Mouse (Mus musculus): ENCODE measurements around the gene Clic3. TPM values are rescaled to one million over a fixed set of nuclear protein-coding genes. Genes with fewer than 3 reads are reported as not detected.

Gene Clic3
- polyA plus RNA-seq, 1 experiment: 104 TPM

DNA sequence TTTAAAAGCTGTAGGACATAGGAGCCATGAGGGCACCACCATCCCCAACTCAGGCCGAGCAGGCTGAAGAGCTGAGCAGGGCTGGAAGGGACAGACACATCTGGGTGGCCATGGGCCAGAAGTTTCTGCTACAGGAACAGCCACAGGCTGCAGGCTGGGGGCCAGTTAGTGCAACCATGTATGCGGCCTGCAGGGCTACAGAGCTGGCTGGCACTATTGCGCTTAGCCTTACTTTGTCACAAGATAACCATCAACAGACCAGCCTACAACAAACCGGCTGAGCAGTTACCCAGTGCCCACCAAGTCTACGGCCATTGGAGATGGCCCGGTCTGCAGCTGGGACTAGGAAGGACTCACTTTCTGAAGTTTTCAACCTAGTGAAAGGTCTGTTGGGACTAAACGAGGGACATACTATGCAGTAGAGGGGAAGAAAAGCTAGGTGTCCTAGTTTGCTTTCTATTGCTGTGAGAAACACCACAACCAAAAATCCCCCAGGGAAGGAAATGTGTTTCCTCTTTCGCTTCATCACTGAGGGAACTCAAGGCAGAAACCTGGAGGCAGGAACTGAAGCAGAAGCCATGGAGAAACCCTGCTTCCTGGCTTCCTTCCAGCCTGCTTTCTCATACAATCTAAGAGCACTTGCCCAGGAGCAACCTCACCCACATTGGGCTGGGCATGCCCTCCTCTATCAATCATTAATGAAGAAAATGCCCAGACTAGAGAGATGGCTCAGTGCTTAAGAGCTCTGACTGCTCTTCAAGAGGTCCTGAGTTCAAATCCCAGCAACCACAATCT is 5.6 kb upstream of the Clic3 start:
- no peaks in the 10 kb centered on the region for H3K36me3 ChIP-seq (ENCODE audit: control insufficient read depth, insufficient read depth, low read length)
- no peaks in the 10 kb centered on the region for H3K27me3 ChIP-seq (replicated peaks; ENCODE audit: control insufficient read depth, insufficient read depth, low read length)
- H3K4me3 ChIP-seq (ENCODE audit: insufficient read depth, low read depth, low read length): no peak overlapping the region
- 68% methylated on average over 8 of the region's 8 CpGs for WGBS
- DNase-seq: peak; percentile 66
- H3K27ac ChIP-seq (ENCODE audit: insufficient read depth, low read depth, low read length): no peak overlapping the region
- no peaks in the 10 kb centered on the region for H3K4me1 ChIP-seq (ENCODE audit: control insufficient read depth, insufficient read depth, low read length)
- TF ChIP-seq POLR2A (IDR thresholded peaks at IDR 0.05; ENCODE audit: low read depth, low read length): no peak
- no peak for TF ChIP-seq CTCF (conservative IDR thresholded peaks at IDR 0.05; ENCODE audit: insufficient read depth, insufficient read length, low read depth, low read length)

DNA sequence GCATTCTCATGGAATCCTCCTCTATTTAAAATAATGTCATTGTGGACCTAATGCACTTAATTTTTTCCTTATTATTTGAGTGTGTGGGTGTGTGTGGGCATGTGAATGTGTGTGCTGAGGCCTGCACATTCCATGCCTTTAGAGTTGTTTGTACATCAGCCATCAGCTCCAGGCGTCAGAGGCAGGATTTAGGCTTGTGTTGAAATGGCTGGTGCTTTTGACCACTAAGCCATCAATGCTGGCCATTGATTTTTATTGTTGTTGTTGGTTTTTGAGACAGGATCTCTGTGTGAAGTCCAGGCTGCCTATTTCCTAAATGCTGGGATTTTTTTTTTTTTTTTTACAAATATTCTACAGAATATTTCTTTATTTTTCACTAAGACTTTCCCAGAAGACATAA is 3.7 kb upstream of the Clic3 start:
- WGBS: 64% methylated on average over 1 of the region's 1 CpGs
- H3K27ac ChIP-seq (ENCODE audit: insufficient read depth, low read depth, low read length): no peak overlapping the region
- TF ChIP-seq CTCF (conservative IDR thresholded peaks at IDR 0.05; ENCODE audit: insufficient read depth, insufficient read length, low read depth, low read length): no peak
- no peak for TF ChIP-seq POLR2A (IDR thresholded peaks at IDR 0.05; ENCODE audit: low read depth, low read length)

DNA sequence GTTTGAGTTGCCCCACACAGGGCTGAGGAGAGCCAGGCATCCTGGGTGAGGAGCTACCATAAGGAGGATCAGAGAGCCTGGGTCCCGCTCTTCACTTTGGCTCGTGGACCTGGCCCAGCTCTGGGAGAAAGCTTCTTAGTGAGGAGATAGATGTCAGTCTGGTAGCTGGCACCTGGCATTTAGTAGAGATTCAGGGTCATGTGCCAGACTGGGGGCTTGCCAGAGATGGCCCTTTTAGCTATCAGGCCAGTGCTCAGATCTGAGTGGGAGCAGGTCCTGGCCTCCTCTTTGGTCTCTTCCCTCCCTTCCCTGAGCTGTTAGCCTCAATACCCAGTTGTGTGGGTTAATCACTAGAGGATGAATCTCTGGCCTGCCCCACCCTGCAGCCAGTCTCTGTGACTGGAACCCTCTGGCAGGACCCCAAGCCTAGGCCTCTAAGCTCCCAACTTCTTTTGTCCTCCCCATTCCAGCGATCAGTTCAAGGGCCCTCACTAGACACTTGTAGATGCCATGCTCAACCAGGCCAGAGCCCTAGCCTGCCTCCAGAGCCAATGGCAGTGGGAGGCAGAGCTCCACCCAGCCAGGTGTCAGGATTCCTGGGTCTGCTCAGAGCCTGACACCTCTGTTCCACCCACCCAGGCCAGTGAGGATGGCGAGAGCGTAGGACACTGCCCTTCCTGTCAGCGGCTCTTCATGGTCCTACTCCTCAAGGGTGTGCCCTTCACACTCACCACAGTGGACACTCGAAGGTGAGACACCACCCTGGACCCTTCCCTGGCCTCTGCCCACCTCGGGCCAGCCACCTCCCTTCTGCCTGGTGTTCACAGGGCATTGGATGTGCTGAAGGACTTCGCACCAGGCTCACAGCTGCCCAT is 621 bp downstream of the Clic3 start:
- no peak overlapping the region for H3K4me3 ChIP-seq (ENCODE audit: insufficient read depth, low read depth, low read length)
- WGBS: 91% methylated on average over 9 of the region's 9 CpGs
- H3K36me3 ChIP-seq (ENCODE audit: control insufficient read depth, insufficient read depth, low read length): no peaks in the 10 kb centered on the region
- H3K27me3 ChIP-seq (replicated peaks; ENCODE audit: control insufficient read depth, insufficient read depth, low read length): no peaks in the 10 kb centered on the region
- no peak overlapping the region for H3K27ac ChIP-seq (ENCODE audit: insufficient read depth, low read depth, low read length)
- no peak for DNase-seq
- H3K4me1 ChIP-seq (ENCODE audit: control insufficient read depth, insufficient read depth, low read length): peaks cover 11% of the 10 kb centered on the region
- TF ChIP-seq CTCF (conservative IDR thresholded peaks at IDR 0.05; ENCODE audit: insufficient read depth, insufficient read length, low read depth, low read length): no peak
- TF ChIP-seq POLR2A (IDR thresholded peaks at IDR 0.05; ENCODE audit: low read depth, low read length): no peak

More for the DNA sequence above, 3.7 kb upstream of the Clic3 start:
- no peaks in the 10 kb centered on the region for H3K4me1 ChIP-seq (ENCODE audit: control insufficient read depth, insufficient read depth, low read length)
- no peak for DNase-seq
- H3K36me3 ChIP-seq (ENCODE audit: control insufficient read depth, insufficient read depth, low read length): no peaks in the 10 kb centered on the region
- no peak overlapping the region for H3K4me3 ChIP-seq (ENCODE audit: insufficient read depth, low read depth, low read length)
- no peaks in the 10 kb centered on the region for H3K27me3 ChIP-seq (replicated peaks; ENCODE audit: control insufficient read depth, insufficient read depth, low read length)

DNA sequence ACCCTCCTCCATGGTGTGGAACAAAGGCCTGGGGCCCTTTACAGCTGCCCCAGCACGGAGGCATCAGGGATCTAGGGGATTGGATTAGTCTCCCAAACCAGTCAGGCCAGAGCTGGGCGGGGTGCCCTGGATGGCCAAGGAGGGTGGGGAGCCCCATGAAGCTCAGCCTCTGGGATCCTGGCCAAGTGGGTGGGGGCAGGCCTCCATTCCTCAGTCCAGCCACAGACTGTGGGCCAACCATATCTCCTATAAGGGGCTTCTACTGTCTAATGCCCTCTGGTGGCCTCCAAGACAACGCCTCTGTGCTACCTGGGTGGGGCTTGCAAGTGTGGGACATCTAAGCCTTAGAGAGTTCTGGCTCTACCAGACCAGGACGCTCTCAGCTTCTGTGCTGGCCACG is 2.3 kb downstream of the Clic3 start:
- peak; percentile 17 for DNase-seq
- H3K4me3 ChIP-seq (ENCODE audit: insufficient read depth, low read depth, low read length): no peak overlapping the region

DNA sequence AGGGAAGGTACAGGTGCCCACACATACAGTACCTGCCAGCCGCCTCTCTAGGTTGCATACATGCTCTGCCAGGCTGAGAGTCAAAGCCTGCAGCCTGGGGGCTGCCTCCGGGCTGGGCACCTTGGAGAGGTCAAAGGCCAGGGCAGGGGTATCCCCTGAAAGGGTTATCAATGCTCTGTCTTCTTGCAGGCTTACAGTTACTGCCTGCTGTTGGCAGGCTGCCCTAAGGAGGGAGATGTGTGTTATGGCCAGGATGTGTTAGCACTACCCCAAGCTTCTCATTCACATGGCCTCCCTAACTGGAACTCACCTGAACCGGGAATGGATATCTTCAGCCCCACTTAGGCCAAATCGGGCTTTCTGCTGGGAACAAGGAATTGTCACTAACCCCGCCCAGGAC is 3.5 kb downstream of the Clic3 start:
- no peak for TF ChIP-seq CTCF (conservative IDR thresholded peaks at IDR 0.05; ENCODE audit: insufficient read depth, insufficient read length, low read depth, low read length)
- TF ChIP-seq POLR2A (IDR thresholded peaks at IDR 0.05; ENCODE audit: low read depth, low read length): no peak
- Histone ChIP-seq H3K36me3 (ENCODE audit: control insufficient read depth, insufficient read depth, low read length) (no peaks in the 10 kb centered on the region), H3K4me3 (ENCODE audit: insufficient read depth, low read depth, low read length) (peak overlapping the region; percentile 71), H3K4me1 (ENCODE audit: control insufficient read depth, insufficient read depth, low read length) (peaks cover 11% of the 10 kb centered on the region), H3K27me3 (replicated peaks; ENCODE audit: control insufficient read depth, insufficient read depth, low read length) (no peaks in the 10 kb centered on the region), H3K27ac (ENCODE audit: insufficient read depth, low read depth, low read length) (peak overlapping the region; percentile 93)
- WGBS: 20% methylated on average over 5 of the region's 5 CpGs
- no peak for DNase-seq

More for the DNA sequence above, 2.3 kb downstream of the Clic3 start:
- H3K36me3 ChIP-seq (ENCODE audit: control insufficient read depth, insufficient read depth, low read length): no peaks in the 10 kb centered on the region
- TF ChIP-seq POLR2A (IDR thresholded peaks at IDR 0.05; ENCODE audit: low read depth, low read length) (no peak), CTCF (conservative IDR thresholded peaks at IDR 0.05; ENCODE audit: insufficient read depth, insufficient read length, low read depth, low read length) (no peak)
- H3K27ac ChIP-seq (ENCODE audit: insufficient read depth, low read depth, low read length): no peak overlapping the region
- no peaks in the 10 kb centered on the region for H3K27me3 ChIP-seq (replicated peaks; ENCODE audit: control insufficient read depth, insufficient read depth, low read length)
- WGBS: 75% methylated on average over 5 of the region's 5 CpGs
- H3K4me1 ChIP-seq (ENCODE audit: control insufficient read depth, insufficient read depth, low read length): peaks cover 11% of the 10 kb centered on the region

DNA sequence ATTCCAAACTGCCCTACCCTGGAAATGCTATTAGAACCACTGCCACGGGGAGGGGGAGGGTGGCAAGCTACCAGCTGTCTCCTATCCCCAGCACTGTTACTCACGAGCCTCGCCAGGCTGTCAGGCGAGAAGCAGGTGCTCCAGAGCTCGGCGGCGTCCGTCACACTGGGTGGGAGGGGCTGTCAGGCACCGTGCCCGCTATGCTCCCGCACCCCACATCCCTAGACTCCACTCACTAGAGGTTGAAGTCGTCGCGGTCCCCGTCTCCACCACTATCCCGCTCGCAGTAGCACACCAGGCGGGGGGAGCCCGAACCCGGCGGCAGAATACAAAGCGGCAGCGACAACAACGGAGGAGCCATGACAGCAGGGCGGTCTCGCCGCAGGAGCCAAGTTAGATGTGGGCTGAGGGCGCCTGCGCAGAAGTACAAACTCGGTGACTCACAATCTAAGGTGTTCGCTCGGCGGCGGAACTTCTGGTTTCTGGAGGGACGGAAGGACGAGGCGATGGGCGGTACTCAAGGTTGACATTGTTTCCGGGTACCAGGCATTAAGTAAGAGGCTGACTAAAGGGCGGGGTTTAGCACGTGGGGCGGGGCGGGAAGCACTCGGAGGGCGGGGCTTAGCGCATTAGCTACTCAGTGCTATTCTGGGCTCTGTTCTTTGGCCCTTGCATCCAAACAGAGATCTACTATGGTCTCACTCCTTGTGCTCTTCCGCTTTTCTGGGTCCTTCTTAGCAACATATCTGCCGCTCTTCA is 4.1 kb downstream of the Clic3 start, which contains the start of gene Paxx:
Gene Paxx, minus strand, starts transcription at position 544 of the 759 bp plus-strand sequence.
- no peaks in the 10 kb centered on the region for H3K27me3 ChIP-seq (replicated peaks; ENCODE audit: control insufficient read depth, insufficient read depth, low read length)
- DNase-seq: peak; percentile 98
- TF ChIP-seq CTCF (conservative IDR thresholded peaks at IDR 0.05; ENCODE audit: insufficient read depth, insufficient read length, low read depth, low read length): no peak
- TF ChIP-seq POLR2A (IDR thresholded peaks at IDR 0.05; ENCODE audit: low read depth, low read length): peak; percentile 59
- WGBS: 1% methylated on average over 48 of the region's 48 CpGs
- peak within 1 kb of the TSS; percentile 71 for H3K4me3 ChIP-seq (ENCODE audit: insufficient read depth, low read depth, low read length)
- peaks cover 11% of the 10 kb centered on the region for H3K4me1 ChIP-seq (ENCODE audit: control insufficient read depth, insufficient read depth, low read length)
- no peaks in the 10 kb centered on the region for H3K36me3 ChIP-seq (ENCODE audit: control insufficient read depth, insufficient read depth, low read length)
- H3K27ac ChIP-seq (ENCODE audit: insufficient read depth, low read depth, low read length): peak within 1 kb of the TSS; percentile 93
